Mouse (Mus musculus): ENCODE measurements around the gene Enpp6. TPM values are rescaled to one million over a fixed set of nuclear protein-coding genes. Genes with fewer than 3 reads are reported as not detected.

The Enpp6 gene
- polyA plus RNA-seq, 1 experiment from 2014 or later = 2.5 TPM

DNA sequence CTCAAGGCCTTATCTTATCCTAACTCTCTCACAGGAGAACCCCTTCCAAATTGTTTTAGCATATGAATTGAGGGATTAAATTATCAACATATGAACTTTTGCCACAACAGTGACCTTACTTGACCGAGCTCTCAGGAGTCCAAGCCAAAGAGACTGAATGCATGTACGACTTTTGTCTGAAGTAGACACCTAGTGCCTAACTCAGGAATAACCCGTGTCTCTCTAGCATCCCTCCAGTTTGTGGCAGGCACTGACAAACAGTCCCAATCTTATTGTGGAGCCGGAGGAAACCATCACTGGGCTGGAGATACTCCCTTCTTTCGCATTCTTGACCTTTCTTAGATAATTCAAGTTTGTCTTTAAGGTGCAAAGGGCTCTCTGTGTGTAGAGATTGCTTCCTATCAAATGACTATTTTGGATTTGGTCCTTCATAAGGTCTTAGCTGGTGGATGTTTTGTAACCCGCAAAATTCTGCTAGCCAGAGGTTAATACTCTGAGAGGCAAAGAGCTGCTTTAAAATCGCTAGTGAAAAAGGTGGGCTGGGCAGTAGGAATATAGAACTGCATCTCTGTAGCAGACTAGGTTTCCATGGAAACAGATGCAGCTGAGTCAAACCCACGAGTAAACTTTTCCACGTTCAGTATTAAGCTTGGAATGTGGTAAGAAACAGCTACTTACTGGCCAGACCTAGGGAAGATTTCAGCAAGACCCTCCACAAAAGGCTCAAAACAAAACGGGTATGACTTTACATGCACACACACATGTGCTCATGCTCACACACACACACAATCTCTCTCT lies 23.9 kb upstream of the Enpp6 start:
- ATAC-seq (ENCODE audit: insufficient number of reproducible peaks, low FRiP score) = no peak
- no peak overlapping the region for H3K27ac ChIP-seq (ENCODE audit: poor library complexity, severe bottlenecking)
- WGBS = 46% methylated on average over 10 of the region's 10 CpGs
- H3K4me2 ChIP-seq = no peak overlapping the region
- H3K9ac ChIP-seq = no peak overlapping the region
- no peaks in the 10 kb centered on the region for H3K9me3 ChIP-seq (replicated peaks)
- no peak overlapping the region for H3K4me3 ChIP-seq
- peaks cover 17% of the 10 kb centered on the region; the same call in 1 of the 2 replicates for H3K27me3 ChIP-seq (replicated peaks)
- H3K4me1 ChIP-seq (replicated peaks) = 0 out of 2 replicates have a peak, but pooled peaks cover 4% of the 10 kb centered on the region
- H3K36me3 ChIP-seq = no peaks in the 10 kb centered on the region

DNA sequence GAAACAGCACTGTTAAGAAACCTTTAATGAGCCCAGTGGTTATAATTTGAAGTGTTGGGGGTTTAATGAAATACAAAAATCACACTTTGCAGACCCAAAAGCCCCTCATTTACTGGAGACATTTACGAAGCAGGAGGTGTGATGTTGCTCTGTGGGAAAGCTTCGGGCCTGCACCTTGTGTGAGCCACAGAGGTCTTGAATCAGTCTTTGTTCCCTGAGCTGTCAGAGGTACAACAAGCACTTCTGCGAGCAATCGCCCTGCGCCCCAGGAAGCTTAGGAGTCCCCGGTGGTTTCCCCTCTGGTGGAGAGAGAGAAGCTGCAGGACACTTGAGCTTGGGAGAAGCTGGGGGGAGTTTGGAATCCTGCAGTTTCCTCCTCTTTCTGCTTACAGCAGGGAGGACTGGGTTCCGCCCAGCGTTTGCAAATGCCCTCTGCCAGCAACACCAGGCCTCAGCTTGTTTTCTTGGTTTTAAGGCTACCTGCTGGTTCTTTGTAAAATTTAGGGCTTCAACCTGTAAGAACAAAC lies 23.0 kb upstream of the Enpp6 start:
- no peak overlapping the region for H3K9ac ChIP-seq
- WGBS = 29% methylated on average over 8 of the region's 8 CpGs

GRCm38 (mm10) chr8:46965812-46966211 lies 20.9 kb upstream of the Enpp6 start:
- Histone ChIP-seq H3K27ac (ENCODE audit: poor library complexity, severe bottlenecking) (no peak overlapping the region), H3K27me3 (replicated peaks) (peaks cover 17% of the 10 kb centered on the region; the same call in 1 of the 2 replicates), H3K4me3 (no peak overlapping the region), H3K36me3 (no peaks in the 10 kb centered on the region), H3K4me1 (replicated peaks) (0 out of 2 replicates have a peak, but pooled peaks cover 4% of the 10 kb centered on the region), H3K9me3 (replicated peaks) (no peaks in the 10 kb centered on the region), H3K9ac (no peak overlapping the region), H3K4me2 (peak overlapping the region; percentile 45)
- 42% methylated on average over 14 of the region's 14 CpGs for WGBS
- peak; percentile 33; the same call in 1 of the 2 replicates for ATAC-seq (ENCODE audit: insufficient number of reproducible peaks, low FRiP score)

More for the DNA sequence above, 23.0 kb upstream of the Enpp6 start:
- H3K4me2 ChIP-seq = no peak overlapping the region
- H3K9me3 ChIP-seq (replicated peaks) = no peaks in the 10 kb centered on the region
- ATAC-seq (ENCODE audit: insufficient number of reproducible peaks, low FRiP score) = no peak
- 0 out of 2 replicates have a peak, but pooled peaks cover 4% of the 10 kb centered on the region for H3K4me1 ChIP-seq (replicated peaks)
- H3K27me3 ChIP-seq (replicated peaks) = peaks cover 17% of the 10 kb centered on the region; the same call in 1 of the 2 replicates
- H3K4me3 ChIP-seq = no peak overlapping the region
- H3K27ac ChIP-seq (ENCODE audit: poor library complexity, severe bottlenecking) = no peak overlapping the region
- H3K36me3 ChIP-seq = no peaks in the 10 kb centered on the region

- H3K4me2 ChIP-seq = no peak overlapping the region
- ATAC-seq (ENCODE audit: insufficient number of reproducible peaks, low FRiP score) = no peak
- no peaks in the 10 kb centered on the region for H3K36me3 ChIP-seq
- no peak overlapping the region for H3K9ac ChIP-seq
- H3K27me3 ChIP-seq (replicated peaks) = peaks cover 17% of the 10 kb centered on the region; the same call in 1 of the 2 replicates
- H3K27ac ChIP-seq (ENCODE audit: poor library complexity, severe bottlenecking) = no peak overlapping the region
- 0 out of 2 replicates have a peak, but pooled peaks cover 1% of the 10 kb centered on the region for H3K9me3 ChIP-seq (replicated peaks)
- 0 out of 2 replicates have a peak, but pooled peaks cover 3% of the 10 kb centered on the region for H3K4me1 ChIP-seq (replicated peaks)
- 91% methylated on average over 3 of the region's 3 CpGs for WGBS
- H3K4me3 ChIP-seq = no peak overlapping the region
Measured at GRCm38 (mm10) chr8:46968721-46969120, 18.0 kb upstream of the Enpp6 start.

GRCm38 (mm10) chr8:46969386-46969785 lies 17.3 kb upstream of the Enpp6 start:
- ATAC-seq (ENCODE audit: insufficient number of reproducible peaks, low FRiP score) = no peak

GRCm38 (mm10) chr8:46977376-46977775 lies 9.3 kb upstream of the Enpp6 start:
- no peaks in the 10 kb centered on the region for H3K4me1 ChIP-seq (replicated peaks)
- H3K27me3 ChIP-seq (replicated peaks) = no peaks in the 10 kb centered on the region
- H3K4me2 ChIP-seq = no peak overlapping the region
- ATAC-seq (ENCODE audit: insufficient number of reproducible peaks, low FRiP score) = no peak
- no peaks in the 10 kb centered on the region for H3K36me3 ChIP-seq
- H3K27ac ChIP-seq (ENCODE audit: poor library complexity, severe bottlenecking) = no peak overlapping the region
- no peak overlapping the region for H3K9ac ChIP-seq
- H3K4me3 ChIP-seq = no peak overlapping the region
- 87% methylated on average over 4 of the region's 4 CpGs for WGBS
- H3K9me3 ChIP-seq (replicated peaks) = 0 out of 2 replicates have a peak, but pooled peaks cover 4% of the 10 kb centered on the region

More at GRCm38 (mm10) chr8:46969386-46969785, 17.3 kb upstream of the Enpp6 start:
- 0 out of 2 replicates have a peak, but pooled peaks cover 3% of the 10 kb centered on the region for H3K9me3 ChIP-seq (replicated peaks)
- H3K4me3 ChIP-seq = no peak overlapping the region
- 60% methylated on average over 2 of the region's 2 CpGs for WGBS
- H3K4me2 ChIP-seq = no peak overlapping the region
- H3K4me1 ChIP-seq (replicated peaks) = no peaks in the 10 kb centered on the region
- H3K36me3 ChIP-seq = no peaks in the 10 kb centered on the region
- H3K9ac ChIP-seq = no peak overlapping the region
- no peak overlapping the region for H3K27ac ChIP-seq (ENCODE audit: poor library complexity, severe bottlenecking)
- peaks cover 15% of the 10 kb centered on the region; the same call in 1 of the 2 replicates for H3K27me3 ChIP-seq (replicated peaks)

DNA sequence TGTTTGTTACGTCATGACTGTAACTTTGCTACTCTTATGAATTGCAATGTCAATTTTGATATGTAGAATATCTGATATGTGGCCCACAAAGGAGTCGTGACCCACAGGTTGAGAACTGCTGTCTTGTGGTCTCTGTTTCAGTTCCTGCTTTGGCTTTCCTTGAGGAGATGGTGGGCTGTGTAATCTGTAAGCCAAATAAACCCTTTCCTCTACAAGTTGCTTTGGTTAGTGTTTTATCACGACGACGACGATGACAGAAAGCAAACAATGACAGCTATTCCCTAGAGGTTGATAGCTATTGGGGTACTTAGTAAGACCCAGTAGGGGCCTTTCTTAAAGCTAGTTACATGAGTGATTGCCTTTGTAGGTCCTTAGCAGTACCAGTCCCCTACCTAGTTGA lies 4.5 kb upstream of the Enpp6 start:
- Histone ChIP-seq H3K36me3 (no peaks in the 10 kb centered on the region), H3K4me3 (no peak overlapping the region), H3K27ac (ENCODE audit: poor library complexity, severe bottlenecking) (peak overlapping the region; percentile 47; the same call in 1 of the 2 replicates), H3K9ac (no peak overlapping the region), H3K4me1 (replicated peaks) (0 out of 2 replicates have a peak, but pooled peaks cover 4% of the 10 kb centered on the region), H3K27me3 (replicated peaks) (no peaks in the 10 kb centered on the region), H3K9me3 (replicated peaks) (no peaks in the 10 kb centered on the region), H3K4me2 (no peak overlapping the region)
- peak; percentile 66 for ATAC-seq (ENCODE audit: insufficient number of reproducible peaks, low FRiP score)
- 55% methylated on average over 6 of the region's 6 CpGs for WGBS

- no peaks in the 10 kb centered on the region for H3K27me3 ChIP-seq (replicated peaks)
- WGBS = 34% methylated on average over 4 of the region's 4 CpGs
- H3K36me3 ChIP-seq = no peaks in the 10 kb centered on the region
- H3K9ac ChIP-seq = no peak overlapping the region
- H3K4me2 ChIP-seq = no peak overlapping the region
- H3K4me3 ChIP-seq = no peak overlapping the region
- 0 out of 2 replicates have a peak, but pooled peaks cover 4% of the 10 kb centered on the region for H3K4me1 ChIP-seq (replicated peaks)
- peak; percentile 84 for ATAC-seq (ENCODE audit: insufficient number of reproducible peaks, low FRiP score)
- H3K27ac ChIP-seq (ENCODE audit: poor library complexity, severe bottlenecking) = 0 out of 2 replicates have a peak overlapping the region, but pooled peaks have one; percentile 11
- no peaks in the 10 kb centered on the region for H3K9me3 ChIP-seq (replicated peaks)
Measured at GRCm38 (mm10) chr8:46982770-46983169, 3.9 kb upstream of the Enpp6 start.

- no peak overlapping the region for H3K9ac ChIP-seq
- H3K4me3 ChIP-seq = no peak overlapping the region
- 0 out of 2 replicates have a peak, but pooled peaks cover 4% of the 10 kb centered on the region for H3K4me1 ChIP-seq (replicated peaks)
- ATAC-seq (ENCODE audit: insufficient number of reproducible peaks, low FRiP score) = no peak
- WGBS = 63% methylated on average over 11 of the region's 11 CpGs
- no peak overlapping the region for H3K27ac ChIP-seq (ENCODE audit: poor library complexity, severe bottlenecking)
- no peaks in the 10 kb centered on the region for H3K36me3 ChIP-seq
- no peaks in the 10 kb centered on the region for H3K9me3 ChIP-seq (replicated peaks)
- no peaks in the 10 kb centered on the region for H3K27me3 ChIP-seq (replicated peaks)
- no peak overlapping the region for H3K4me2 ChIP-seq
Measured at GRCm38 (mm10) chr8:46984647-46985046, 2.0 kb upstream of the Enpp6 start.

DNA sequence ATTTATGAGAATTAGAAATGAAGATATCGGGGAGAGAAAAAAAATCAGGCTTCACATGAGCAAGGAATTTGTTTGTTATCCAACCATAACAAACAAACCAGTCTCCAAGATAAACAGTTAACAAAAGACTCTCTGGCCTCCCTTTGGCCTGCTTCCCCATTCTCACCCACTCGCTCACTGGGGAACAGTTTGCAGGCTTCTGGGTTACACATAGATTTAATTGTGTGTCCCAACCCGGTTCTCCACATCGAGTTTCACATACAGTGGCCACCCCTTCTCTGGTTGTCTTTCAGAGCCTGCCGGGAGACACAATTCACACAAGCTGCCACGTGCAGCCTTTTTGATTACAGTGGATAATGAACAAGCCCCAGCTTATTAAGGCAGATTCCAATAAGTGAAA lies 1.7 kb downstream of the Enpp6 start:
- H3K4me3 ChIP-seq = no peak overlapping the region
- no peaks in the 10 kb centered on the region for H3K4me1 ChIP-seq (replicated peaks)
- WGBS = 68% methylated on average over 6 of the region's 6 CpGs
- no peaks in the 10 kb centered on the region for H3K9me3 ChIP-seq (replicated peaks)
- no peak overlapping the region for H3K27ac ChIP-seq (ENCODE audit: poor library complexity, severe bottlenecking)
- H3K9ac ChIP-seq = no peak overlapping the region
- H3K27me3 ChIP-seq (replicated peaks) = no peaks in the 10 kb centered on the region
- no peak for ATAC-seq (ENCODE audit: insufficient number of reproducible peaks, low FRiP score)
- no peaks in the 10 kb centered on the region for H3K36me3 ChIP-seq
- no peak overlapping the region for H3K4me2 ChIP-seq

DNA sequence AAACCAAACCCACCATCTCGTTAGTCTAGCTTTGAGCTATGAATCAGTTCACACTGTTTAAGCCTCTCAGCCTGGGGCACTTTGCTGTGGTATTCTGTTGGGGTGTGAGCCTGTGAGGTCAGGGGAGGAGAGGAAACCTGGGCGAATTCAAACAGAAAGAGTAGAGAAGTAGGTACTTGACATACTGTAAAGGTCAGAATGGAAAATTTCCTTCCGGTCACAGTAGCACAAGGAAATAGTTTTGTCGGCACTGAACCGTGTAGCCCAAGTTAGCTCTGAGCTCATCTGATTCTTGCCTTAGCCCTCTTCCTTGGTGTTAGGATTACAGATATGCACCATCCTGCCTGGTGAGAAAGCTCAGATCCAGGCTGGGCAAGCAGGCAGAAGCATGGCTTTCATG lies 4.4 kb downstream of the Enpp6 start:
- Histone ChIP-seq H3K4me2 (no peak overlapping the region), H3K9me3 (replicated peaks) (no peaks in the 10 kb centered on the region), H3K27ac (ENCODE audit: poor library complexity, severe bottlenecking) (no peak overlapping the region), H3K27me3 (replicated peaks) (no peaks in the 10 kb centered on the region), H3K4me1 (replicated peaks) (no peaks in the 10 kb centered on the region), H3K36me3 (no peaks in the 10 kb centered on the region), H3K9ac (no peak overlapping the region), H3K4me3 (no peak overlapping the region)
- 52% methylated on average over 5 of the region's 5 CpGs for whole genome bisulfite sequencing
- ATAC-seq (ENCODE audit: insufficient number of reproducible peaks, low FRiP score) = no peak
